Mouse (Mus musculus) A20 (cell line): Measurements from ENCODE around the gene Epdr1.
A peak's percentile ranks its signal among the peaks of the same experiment; 100 is the strongest.

Experiments used
- DNase-seq: peaks from one replicate; pipeline ENCODE4 v3.0.0-alpha.2; 2011; ENCODE audit warnings: low read depth, low spot score

The Epdr1 gene

GRCm38 (mm10) chr13:19619216-19619927, at the start of gene Epdr1:
Gene Epdr1, minus strand, starts transcription at chr13:19619927.
- DNase-seq, result no peak

GRCm38 (mm10) chr13:19668355-19669140, 48.8 kb upstream of the Epdr1 start:
- no peak for DNase-seq

- DNase-seq, result no peak
Observed at GRCm38 (mm10) chr13:19652405-19652804, 32.7 kb upstream of the Epdr1 start.

GRCm38 (mm10) chr13:19649824-19650223, 30.1 kb upstream of the Epdr1 start:
- no peak for DNase-seq

GRCm38 (mm10) chr13:19644225-19644624, 24.5 kb upstream of the Epdr1 start:
- DNase-seq, result peak; percentile 4

GRCm38 (mm10) chr13:19643519-19643918, 23.8 kb upstream of the Epdr1 start:
- no peak for DNase-seq

- DNase-seq, result peak; percentile 15
Observed at GRCm38 (mm10) chr13:19640203-19640851, 20.6 kb upstream of the Epdr1 start.

- peak; percentile 26 for DNase-seq
Observed at GRCm38 (mm10) chr13:19636131-19636530, 16.4 kb upstream of the Epdr1 start.

- DNase-seq, result no peak
Observed at GRCm38 (mm10) chr13:19630768-19631709, 11.3 kb upstream of the Epdr1 start.

GRCm38 (mm10) chr13:19626473-19626872, 6.7 kb upstream of the Epdr1 start:
- no peak for DNase-seq

GRCm38 (mm10) chr13:19624632-19625320, 5.0 kb upstream of the Epdr1 start:
- no peak for DNase-seq

GRCm38 (mm10) chr13:19623228-19623905, 3.6 kb upstream of the Epdr1 start:
- no peak for DNase-seq

- DNase-seq, result no peak
Observed at GRCm38 (mm10) chr13:19622573-19623227, 3.0 kb upstream of the Epdr1 start, which contains the start of gene Sfrp4. Gene Sfrp4, plus strand, starts transcription at chr13:19623104.

GRCm38 (mm10) chr13:19618841-19619215, 899 bp downstream of the Epdr1 start:
- no peak for DNase-seq

- no peak for DNase-seq
Observed at GRCm38 (mm10) chr13:19618081-19618480, 1.6 kb downstream of the Epdr1 start.

GRCm38 (mm10) chr13:19614311-19614710, 5.4 kb downstream of the Epdr1 start:
- no peak for DNase-seq

- no peak for DNase-seq
Observed at GRCm38 (mm10) chr13:19613426-19613825, 6.3 kb downstream of the Epdr1 start.

- no peak for DNase-seq
Observed at GRCm38 (mm10) chr13:19612963-19613362, 6.8 kb downstream of the Epdr1 start.

GRCm38 (mm10) chr13:19612348-19612747, 7.4 kb downstream of the Epdr1 start:
- DNase-seq, result no peak

GRCm38 (mm10) chr13:19608120-19608519, 11.6 kb downstream of the Epdr1 start:
- no peak for DNase-seq
